Mouse (Mus musculus) inflammation-experienced regulatory T-cells, adult 6 months (primary cell): Measurements from ENCODE around the gene Pdcd10. TPM values are rescaled to one million over a fixed set of nuclear protein-coding genes. Genes with fewer than 3 reads are reported as not detected.

Experiments used
- ATAC-seq: one replicate; pipeline ENCODE4 v1.8.0; 2017
- polyA plus RNA-seq, 3 experiments: library from polyadenylated mRNA; unstranded; fragments of 100-300 nt; shearing (Covaris generic); gene quantifications; one replicate each; pipeline ENCODE4 v1.2.1; 2017

Gene Pdcd10
- polyA plus RNA-seq, result 100 to 1,000 TPM; 216 to 320 (median 252) TPM

GRCm38 (mm10) chr3:75556695-75557291 lies at the start of gene Pdcd10:
Gene Pdcd10 (minus strand): TSS chr3:75556856.
- ATAC-seq, result peak; percentile 82

DNA sequence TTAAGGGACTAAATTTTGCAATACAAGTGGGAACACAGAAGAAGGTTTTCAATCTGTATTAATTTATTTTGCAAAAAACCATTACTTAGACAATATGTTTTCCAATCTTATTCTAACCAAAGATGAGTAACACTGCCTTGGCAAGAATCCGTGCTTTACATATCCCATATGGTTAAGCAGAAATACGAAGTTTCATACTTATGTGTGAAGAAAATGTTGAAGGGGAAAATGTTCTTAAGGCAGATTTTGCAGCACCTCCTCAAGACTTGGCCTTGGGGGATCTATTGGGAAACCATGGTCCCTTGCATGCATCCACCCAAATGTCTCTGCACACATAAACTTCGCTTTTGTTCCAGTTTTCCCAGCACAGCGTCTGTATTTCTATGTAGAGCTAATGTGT lies 28.2 kb upstream of the Pdcd10 start:
- no peak for ATAC-seq

DNA sequence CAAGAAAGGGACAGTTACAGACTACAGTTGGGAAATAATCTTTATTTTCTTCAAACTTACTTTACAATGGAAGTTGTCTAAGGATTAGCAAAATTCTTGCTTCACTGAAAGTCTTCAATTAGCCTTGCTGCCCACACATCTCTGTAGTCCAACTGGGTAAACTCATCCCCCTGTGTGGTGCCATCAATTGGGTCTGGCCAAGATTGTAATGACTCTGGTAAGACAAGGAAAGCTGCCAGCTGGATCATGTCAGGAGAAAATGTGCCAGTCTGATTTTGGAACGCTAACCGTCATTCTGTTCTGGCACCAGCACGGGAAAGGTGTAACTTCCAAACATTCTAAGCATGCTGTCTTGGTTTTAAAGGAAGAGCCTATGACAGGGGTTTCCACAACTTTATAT lies 26.6 kb upstream of the Pdcd10 start:
- no peak for ATAC-seq

GRCm38 (mm10) chr3:75579352-75579751 lies 22.7 kb upstream of the Pdcd10 start:
- ATAC-seq, result peak; percentile 57

DNA sequence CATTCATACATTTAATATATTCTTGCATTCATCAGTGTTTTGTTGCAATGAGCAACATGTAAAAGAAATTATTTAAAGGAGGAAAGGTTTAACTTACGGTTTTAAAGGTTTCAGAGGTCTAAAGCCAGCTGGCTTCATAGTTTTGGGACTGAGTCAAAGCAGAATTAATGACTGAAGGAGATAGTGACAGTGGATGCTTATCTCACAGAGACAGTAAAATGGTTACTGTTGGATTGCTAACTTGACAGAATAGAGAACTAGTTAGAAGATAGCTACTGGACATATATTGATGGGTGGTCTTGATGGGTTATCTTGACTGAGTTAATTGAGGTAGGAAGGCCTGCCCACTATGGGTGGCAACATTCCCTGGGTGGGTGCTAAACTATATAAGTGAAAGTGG lies 18.9 kb upstream of the Pdcd10 start:
- ATAC-seq, result no peak

- ATAC-seq, result peak; percentile 70
Observed at GRCm38 (mm10) chr3:75574074-75574473, 17.4 kb upstream of the Pdcd10 start.

DNA sequence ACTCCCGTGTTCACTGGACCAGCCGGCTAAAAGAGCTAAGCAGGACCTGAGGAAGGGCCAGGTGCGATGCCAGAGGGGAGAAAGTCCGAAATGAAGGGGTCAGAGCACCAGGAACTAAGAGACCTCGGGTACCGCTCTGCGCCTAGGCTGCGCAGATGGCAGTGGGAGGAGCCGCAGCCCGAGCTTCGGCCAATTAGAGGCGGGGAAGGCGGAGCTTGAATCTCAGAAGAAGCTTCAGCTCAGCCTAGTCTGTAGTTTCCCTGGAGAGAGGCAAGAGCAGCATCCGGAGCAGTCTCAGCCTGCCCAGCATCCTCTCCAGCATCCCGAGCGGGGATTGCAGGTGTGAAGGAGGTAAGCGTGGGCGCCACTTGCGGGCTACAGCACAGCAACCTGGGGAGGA lies 636 bp upstream of the Pdcd10 start, which contains the start of gene Serpini1:
Serpini1 (plus strand) TSS at position 256 of the 400 bp plus-strand sequence.
- ATAC-seq, result peak; percentile 69

GRCm38 (mm10) chr3:75556121-75556694 lies 448 bp downstream of the Pdcd10 start:
- ATAC-seq, result peak; percentile 14

- ATAC-seq, result no peak
Observed at GRCm38 (mm10) chr3:75551248-75551647, 5.4 kb downstream of the Pdcd10 start.

DNA sequence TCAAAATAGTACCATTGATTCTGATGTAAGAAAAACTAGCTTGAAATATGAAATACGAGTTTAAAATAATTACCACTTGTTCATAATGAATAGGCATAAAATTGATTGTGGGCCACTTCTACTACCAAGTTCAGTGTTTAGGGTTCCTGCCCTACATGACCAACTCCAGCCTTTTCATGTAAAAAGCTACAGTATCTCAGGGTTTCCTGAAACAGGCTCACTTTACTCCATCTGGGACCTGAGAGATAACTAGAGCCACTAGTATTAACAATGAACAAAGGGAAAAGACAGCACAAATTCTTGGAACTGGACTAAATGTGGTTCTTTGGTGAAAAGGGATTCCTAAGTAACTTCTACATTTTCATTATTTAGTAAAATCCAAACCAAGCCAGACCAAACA lies 12.4 kb downstream of the Pdcd10 start:
- ATAC-seq, result no peak

GRCm38 (mm10) chr3:75542852-75543251 lies 13.8 kb downstream of the Pdcd10 start:
- no peak for ATAC-seq

GRCm38 (mm10) chr3:75541259-75541658 lies 15.4 kb downstream of the Pdcd10 start:
- no peak for ATAC-seq

- no peak for ATAC-seq
Observed at GRCm38 (mm10) chr3:75534045-75534834, 22.4 kb downstream of the Pdcd10 start.

- no peak for ATAC-seq
Observed at GRCm38 (mm10) chr3:75531074-75531473, 25.6 kb downstream of the Pdcd10 start.

GRCm38 (mm10) chr3:75522527-75522926 lies 34.1 kb downstream of the Pdcd10 start:
- no peak for ATAC-seq

GRCm38 (mm10) chr3:75521314-75521713 lies 35.3 kb downstream of the Pdcd10 start:
- ATAC-seq, result no peak

GRCm38 (mm10) chr3:75517631-75518250 lies 38.9 kb downstream of the Pdcd10 start:
- peak; percentile 85 for ATAC-seq

- peak; percentile 72 for ATAC-seq
Observed at GRCm38 (mm10) chr3:75498961-75499960, 57.4 kb downstream of the Pdcd10 start.

GRCm38 (mm10) chr3:75492913-75493312 lies 63.7 kb downstream of the Pdcd10 start:
- ATAC-seq, result no peak

- no peak for ATAC-seq
Observed at GRCm38 (mm10) chr3:75482056-75482455, 74.6 kb downstream of the Pdcd10 start, which contains the start of gene Wdr49. Gene Wdr49 (minus strand): TSS chr3:75482156.

- ATAC-seq, result no peak
Observed at GRCm38 (mm10) chr3:75475106-75475505, 81.5 kb downstream of the Pdcd10 start.

DNA sequence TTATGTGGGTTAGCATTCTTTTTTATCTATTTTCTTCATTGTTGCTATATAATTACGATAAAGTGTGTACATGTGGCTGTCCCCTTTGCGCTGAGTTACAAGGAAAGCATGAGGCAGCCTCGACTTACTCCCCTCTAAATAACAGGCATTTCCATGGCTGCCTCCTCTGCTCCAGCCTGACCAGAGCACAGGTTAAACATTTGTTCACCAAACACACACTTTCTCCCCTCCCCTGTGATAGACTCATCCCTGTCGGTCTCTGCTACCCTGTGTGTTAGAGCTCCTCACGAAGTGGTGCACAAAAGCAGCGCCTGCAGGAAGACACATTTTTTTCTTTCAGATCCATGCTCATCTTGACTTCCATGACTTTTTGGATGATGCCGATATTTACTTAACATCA lies 82.0 kb downstream of the Pdcd10 start:
- no peak for ATAC-seq
